22 mouse cellular contexts compared by ENCODE assay signal in genomic region chr14:58783201-58783600, GRCm38 (mm10).
"Had no signal": no experiment of that assay in that cellular context is flagged by ENCODE, and none has a peak within 500 bp of the region (broad histone marks: within the 10 kb centered on the region; RNA-seq: fewer than 3 reads in every experiment).

No protein-coding gene starts in this region.

- H3K27ac ChIP-seq: limb, embryonic 12.5 days; limb, embryonic 15.5 days; liver, embryonic 14.5 days; lung, embryonic 15.5 days; midbrain, embryonic 10.5 days; midbrain, embryonic 13.5 days; neural tube, embryonic 13.5 days; stomach, embryonic 15.5 days had no signal

- ATAC-seq: liver, postnatal 0 days; midbrain, embryonic 13.5 days; midbrain, embryonic 16.5 days had no signal

- H3K27me3 ChIP-seq: limb, embryonic 12.5 days; limb, embryonic 15.5 days; lung, embryonic 15.5 days; megakaryocyte, embryonic 14.5 days; midbrain, embryonic 13.5 days; neural tube, embryonic 13.5 days; stomach, embryonic 15.5 days had no signal

- H3K9me3 ChIP-seq: limb, embryonic 12.5 days; limb, embryonic 15.5 days; lung, embryonic 15.5 days; midbrain, embryonic 10.5 days; midbrain, embryonic 13.5 days; neural tube, embryonic 13.5 days; stomach, embryonic 15.5 days had no signal

- DNase-seq: kidney, postnatal 10 days; kidney, postnatal 4 days; left cerebral cortex, postnatal 4 days; liver, postnatal 0 days; lung, postnatal 10 days; lung, postnatal 36 days; retina, postnatal 1 day; right cerebral cortex, postnatal 25 days; spleen, adult 18-20 months; thymus, postnatal 25 days had no signal

- H3K36me3 ChIP-seq: limb, embryonic 12.5 days; limb, embryonic 15.5 days; lung, embryonic 15.5 days; midbrain, embryonic 10.5 days; midbrain, embryonic 13.5 days; neural tube, embryonic 13.5 days; stomach, embryonic 15.5 days had no signal

- H3K4me2 ChIP-seq: limb, embryonic 12.5 days; limb, embryonic 15.5 days; liver, embryonic 11.5 days; lung, embryonic 15.5 days; midbrain, embryonic 13.5 days; neural tube, embryonic 13.5 days; stomach, embryonic 15.5 days had no signal

- H3K4me1 ChIP-seq: megakaryocyte, embryonic 14.5 days; neural tube, embryonic 13.5 days; stomach, embryonic 15.5 days had no signal

- H3K4me3 ChIP-seq: limb, embryonic 12.5 days; limb, embryonic 15.5 days; lung, embryonic 15.5 days; megakaryocyte, embryonic 14.5 days; midbrain, embryonic 10.5 days; midbrain, embryonic 13.5 days; myocyte; neural tube, embryonic 13.5 days; stomach, embryonic 15.5 days had no signal

- H3K9ac ChIP-seq: limb, embryonic 12.5 days; limb, embryonic 15.5 days; liver, embryonic 14.5 days; liver, postnatal 0 days; lung, embryonic 15.5 days; midbrain, embryonic 13.5 days; neural tube, embryonic 13.5 days; stomach, embryonic 15.5 days had no signal
